Mouse (Mus musculus) neural tube, embryonic 15.5 days (tissue): ENCODE results near the gene 4931414P19Rik. TPM values are rescaled to one million over a fixed set of nuclear protein-coding genes. Genes with fewer than 3 reads are reported as not detected.

Source experiments
- microRNA counts: library from miRNA; unstranded; fragments of <30 nt; microRNA quantifications from one replicate; lab custom pipeline; 2016
- microRNA-seq: library from miRNA; unstranded; fragments of <30 nt; microRNA quantifications from one replicate; pipeline ENCODE4, GENCODE M21; 2017
- polyA plus RNA-seq: library from polyadenylated mRNA; unstranded; fragments of >200 nt; fragmentation: Nextera tagmentation; extraction: Ambion mirVana; gene quantifications from 2 replicates; pipeline ENCODE4 v1.2.1, GENCODE M21; 2015

The 4931414P19Rik gene
- polyA plus RNA-seq, 1 experiment from 2014 or later: 4.4 TPM

MicroRNAs encoded within 50 kb of the gene (microRNA counts, 519-probe panel; counts per million panel counts)
- microRNA mmu-miR-686 (lab: Ali Mortazavi, UCI): not detected

Small RNA genes lying within 50 kb of the gene (microRNA-seq; reads per million reads assigned to microRNA genes)
- gene Mir686 (not detected), gene Mir6948 (not detected)

Other genes with a start within 250 kb of the 4931414P19Rik start
- 59.6 and 61.3 TPM in 2 replicates for gene Oxa1l, start 245.2 kb downstream of the 4931414P19Rik start, polyA plus RNA-seq
- gene Slc7a7, start 188.2 kb downstream of the 4931414P19Rik start, polyA plus RNA-seq: 6.2 and 7.9 TPM in 2 replicates
- gene Mrpl52, start 179.1 kb downstream of the 4931414P19Rik start, polyA plus RNA-seq: 236 and 303 TPM in 2 replicates
- gene Mmp14, start 174.4 kb downstream of the 4931414P19Rik start, polyA plus RNA-seq: 40.7 and 60.5 TPM in 2 replicates
- gene Lrp10, start 141.9 kb downstream of the 4931414P19Rik start, polyA plus RNA-seq: 31.8 and 33.7 TPM in 2 replicates
- gene Rem2, start 129.9 kb downstream of the 4931414P19Rik start, polyA plus RNA-seq: 32.3 and 44.0 TPM in 2 replicates
- gene Prmt5, start 88.5 kb downstream of the 4931414P19Rik start, polyA plus RNA-seq: 92.3 and 93.9 TPM in 2 replicates
- gene Haus4, start 51.4 kb downstream of the 4931414P19Rik start, polyA plus RNA-seq: 20.5 and 34.8 TPM in 2 replicates
- 6.1 and 12.9 TPM in 2 replicates for gene Ajuba, start 28.4 kb downstream of the 4931414P19Rik start, polyA plus RNA-seq
- 446 and 448 TPM in 2 replicates for gene Psmb5, start 12.0 kb upstream of the 4931414P19Rik start, polyA plus RNA-seq
- 0.04 and 27.8 TPM in 2 replicates for gene Psmb11, start 15.4 kb upstream of the 4931414P19Rik start, polyA plus RNA-seq
- not detected in 2 replicates for gene Gm17606, start 35.0 kb upstream of the 4931414P19Rik start, polyA plus RNA-seq
- gene Cdh24, start 35.4 kb upstream of the 4931414P19Rik start, polyA plus RNA-seq: 13.2 and 14.0 TPM in 2 replicates
- 72.2 and 72.3 TPM in 2 replicates for gene 1700123O20Rik, start 80.2 kb upstream of the 4931414P19Rik start, polyA plus RNA-seq
- 113 and 115 TPM in 2 replicates for gene Acin1, start 80.9 kb upstream of the 4931414P19Rik start, polyA plus RNA-seq
- gene Gm29776, start 92.8 kb upstream of the 4931414P19Rik start, polyA plus RNA-seq: 0.18 and 0.19 TPM in 2 replicates
- gene Cebpe, start 106.2 kb upstream of the 4931414P19Rik start, polyA plus RNA-seq: 0.12 and 0.29 TPM in 2 replicates
- gene Slc7a8, start 176.0 kb upstream of the 4931414P19Rik start, polyA plus RNA-seq: 6.1 and 8.1 TPM in 2 replicates
- 0.19 TPM in 1 of 2 replicates, not detected in the other for gene Rnf212b, start 208.1 kb upstream of the 4931414P19Rik start, polyA plus RNA-seq